Mouse (Mus musculus): ENCODE data around the gene Dact1.

- TF ChIP-seq GATA1 (IDR thresholded peaks at IDR 0.05; ENCODE audit: low read length) (no peak), TAL1 (IDR thresholded peaks at IDR 0.05; ENCODE audit: low read length) (no peak)
Observed at GRCm38 (mm10) chr12:71279521-71280262, 30.0 kb upstream of the Dact1 start.
